Mouse (Mus musculus): ENCODE measurements around the gene Hist1h3e. TPM values are rescaled to one million over a fixed set of nuclear protein-coding genes. Genes with fewer than 3 reads are reported as not detected.
A peak's percentile ranks its signal among the peaks of the same experiment; 100 is the strongest.
"Not testable (repeated sequence)": the region's sequence is repeated elsewhere in the genome, so short reads cannot be mapped to it uniquely, and the experiment has no call there.

The Hist1h3e gene
- polyA plus RNA-seq, 1 experiment from 2014 or later, result 2.0 TPM

DNA sequence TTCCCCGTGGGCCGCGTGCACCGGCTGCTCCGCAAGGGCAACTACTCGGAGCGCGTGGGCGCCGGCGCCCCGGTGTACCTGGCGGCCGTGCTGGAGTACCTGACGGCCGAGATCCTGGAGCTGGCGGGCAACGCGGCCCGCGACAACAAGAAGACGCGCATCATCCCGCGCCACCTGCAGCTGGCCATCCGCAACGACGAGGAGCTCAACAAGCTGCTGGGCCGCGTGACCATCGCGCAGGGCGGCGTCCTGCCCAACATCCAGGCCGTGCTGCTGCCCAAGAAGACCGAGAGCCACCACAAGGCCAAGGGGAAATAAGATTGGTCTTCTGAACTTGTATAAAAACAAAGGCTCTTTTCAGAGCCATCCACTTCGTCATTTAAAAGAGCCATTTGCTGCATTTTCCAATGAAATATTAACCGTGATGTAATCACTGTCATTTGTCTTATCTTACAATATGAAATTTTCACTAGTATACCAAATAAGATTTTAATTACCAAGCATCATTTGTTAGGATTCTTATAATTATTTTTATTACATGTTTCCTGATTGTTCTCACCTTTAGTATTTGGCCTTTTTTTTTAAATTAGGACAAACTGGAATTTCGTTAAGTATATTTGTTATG is 12.5 kb upstream of the Hist1h3e start:
- Histone ChIP-seq H3K9ac (ENCODE audit: low read length) (peak overlapping the region; percentile 69), H3K4me2 (ENCODE audit: low read length) (peak overlapping the region; percentile 70), H3K27ac (replicated peaks in 1 of 2; ENCODE audit: control insufficient read depth in 1 of 2, insufficient read depth in 1 of 2, low read depth in 2 of 2, low read length in 2 of 2) (peak overlapping the region; percentile 81 to 82), H3K4me1 (ENCODE audit: control insufficient read depth in 2 of 2, insufficient read depth in 2 of 2, low read length in 2 of 2) (peaks cover 3 to 23% of the 10 kb centered on the region in 2 experiments), H3K4me3 (ENCODE audit: control insufficient read depth in 1 of 2, insufficient read depth in 1 of 2, low read depth in 1 of 2, low read length in 2 of 2) (peak overlapping the region; percentile 30 to 44)
- WGBS, result 5% methylated on average over 5 of the region's 39 CpGs
- not testable (repeated sequence) for ATAC-seq (ENCODE audit: insufficient number of reproducible peaks, insufficient read depth, low FRiP score, low read depth); H3K27me3 ChIP-seq (ENCODE audit: control insufficient read depth, insufficient read depth, low read length); H3K9me3 ChIP-seq (ENCODE audit: control insufficient read depth, low read length); H3K36me3 ChIP-seq (ENCODE audit: control insufficient read depth, insufficient read depth, low read length)

GRCm38 (mm10) chr13:23573898-23574524 is 11.8 kb upstream of the Hist1h3e start, which contains the start of the genes Hist1h2bf and Hist1h2ad:
Hist1h2bf (minus strand) TSS chr13:23574196.
Hist1h2ad (plus strand) TSS chr13:23574381.
- Histone ChIP-seq H3K4me2 (ENCODE audit: low read length) (peak within 1 kb of the TSS; percentile 70), H3K4me3 (ENCODE audit: control insufficient read depth in 1 of 2, insufficient read depth in 1 of 2, low read depth in 1 of 2, low read length in 2 of 2) (peak within 1 kb of the TSS; percentile 44 to 47), H3K4me1 (ENCODE audit: control insufficient read depth in 2 of 2, insufficient read depth in 2 of 2, low read length in 2 of 2) (peaks cover 3 to 23% of the 10 kb centered on the region in 2 experiments), H3K27ac (replicated peaks in 1 of 2; ENCODE audit: control insufficient read depth in 1 of 2, insufficient read depth in 1 of 2, low read depth in 2 of 2, low read length in 2 of 2) (peak within 1 kb of the TSS; percentile 82 to 95), H3K9ac (ENCODE audit: low read length) (peak within 1 kb of the TSS; percentile 80)
- ATAC-seq (ENCODE audit: insufficient number of reproducible peaks, insufficient read depth, low FRiP score, low read depth), result peak; percentile 87
- under 1% methylated on average over 35 of the region's 42 CpGs for WGBS
- not testable (repeated sequence) for H3K9me3 ChIP-seq (ENCODE audit: control insufficient read depth, low read length); H3K27me3 ChIP-seq (ENCODE audit: control insufficient read depth, insufficient read depth, low read length); H3K36me3 ChIP-seq (ENCODE audit: control insufficient read depth, insufficient read depth, low read length)

- Histone ChIP-seq H3K27ac (replicated peaks in 1 of 2; ENCODE audit: control insufficient read depth in 1 of 2, insufficient read depth in 1 of 2, low read depth in 2 of 2, low read length in 2 of 2) (peak overlapping the region; percentile 95 to 96), H3K9ac (ENCODE audit: low read length) (peak overlapping the region; percentile 80), H3K4me2 (ENCODE audit: low read length) (peak overlapping the region; percentile 70), H3K4me1 (ENCODE audit: control insufficient read depth in 2 of 2, insufficient read depth in 2 of 2, low read length in 2 of 2) (peaks cover 3 to 23% of the 10 kb centered on the region in 2 experiments), H3K4me3 (ENCODE audit: control insufficient read depth in 1 of 2, insufficient read depth in 1 of 2, low read depth in 1 of 2, low read length in 2 of 2) (peak overlapping the region; percentile 44 to 47)
- H3K27me3 ChIP-seq (ENCODE audit: control insufficient read depth, insufficient read depth, low read length); H3K36me3 ChIP-seq (ENCODE audit: control insufficient read depth, insufficient read depth, low read length); ATAC-seq (ENCODE audit: insufficient number of reproducible peaks, insufficient read depth, low FRiP score, low read depth); H3K9me3 ChIP-seq (ENCODE audit: control insufficient read depth, low read length): not testable (repeated sequence)
- WGBS, result 25% methylated on average over 18 of the region's 20 CpGs
These were observed 11.1 kb upstream of the Hist1h3e start for GRCm38 (mm10) chr13:23573034-23573897.

GRCm38 (mm10) chr13:23572218-23573033 is 10.3 kb upstream of the Hist1h3e start:
- H3K27me3 ChIP-seq (ENCODE audit: control insufficient read depth, insufficient read depth, low read length), result no peaks in the 10 kb centered on the region
- 46% methylated on average over 2 of the region's 2 CpGs for WGBS
- peak overlapping the region in 1 of 2 experiments; percentile 96; a peak in 2 of 4 replicates for H3K27ac ChIP-seq (replicated peaks in 1 of 2; ENCODE audit: control insufficient read depth in 1 of 2, insufficient read depth in 1 of 2, low read depth in 2 of 2, low read length in 2 of 2)
- H3K36me3 ChIP-seq (ENCODE audit: control insufficient read depth, insufficient read depth, low read length), result no peaks in the 10 kb centered on the region
- no peak for ATAC-seq (ENCODE audit: insufficient number of reproducible peaks, insufficient read depth, low FRiP score, low read depth)
- H3K4me3 ChIP-seq (ENCODE audit: control insufficient read depth in 1 of 2, insufficient read depth in 1 of 2, low read depth in 1 of 2, low read length in 2 of 2), result peak overlapping the region in 1 of 2 experiments; percentile 44; a peak in 2 of 4 replicates
- peak overlapping the region; percentile 80 for H3K9ac ChIP-seq (ENCODE audit: low read length)
- peak overlapping the region; percentile 70 for H3K4me2 ChIP-seq (ENCODE audit: low read length)
- peaks cover 3 to 23% of the 10 kb centered on the region in 2 experiments for H3K4me1 ChIP-seq (ENCODE audit: control insufficient read depth in 2 of 2, insufficient read depth in 2 of 2, low read length in 2 of 2)
- H3K9me3 ChIP-seq (ENCODE audit: control insufficient read depth, low read length), result no peaks in the 10 kb centered on the region

- Histone ChIP-seq H3K4me3 (ENCODE audit: control insufficient read depth in 1 of 2, insufficient read depth in 1 of 2, low read depth in 1 of 2, low read length in 2 of 2) (peak overlapping the region; percentile 44 to 57), H3K4me1 (ENCODE audit: control insufficient read depth in 2 of 2, insufficient read depth in 2 of 2, low read length in 2 of 2) (peaks cover 3 to 20% of the 10 kb centered on the region in 2 experiments), H3K27ac (replicated peaks in 1 of 2; ENCODE audit: control insufficient read depth in 1 of 2, insufficient read depth in 1 of 2, low read depth in 2 of 2, low read length in 2 of 2) (peak overlapping the region; percentile 92 to 96), H3K9ac (ENCODE audit: low read length) (peak overlapping the region; percentile 80), H3K4me2 (ENCODE audit: low read length) (peak overlapping the region; percentile 70)
- WGBS, result 2% methylated on average over 10 of the region's 34 CpGs
- not testable (repeated sequence) for H3K9me3 ChIP-seq (ENCODE audit: control insufficient read depth, low read length); H3K27me3 ChIP-seq (ENCODE audit: control insufficient read depth, insufficient read depth, low read length); H3K36me3 ChIP-seq (ENCODE audit: control insufficient read depth, insufficient read depth, low read length); ATAC-seq (ENCODE audit: insufficient number of reproducible peaks, insufficient read depth, low FRiP score, low read depth)
These were observed 9.5 kb upstream of the Hist1h3e start for GRCm38 (mm10) chr13:23571504-23572217.

GRCm38 (mm10) chr13:23571022-23571503 is 8.9 kb upstream of the Hist1h3e start, which contains the start of the genes Hist1h2ae and Hist1h2bg:
Hist1h2ae (minus strand) TSS chr13:23571220.
Hist1h2bg (plus strand) TSS chr13:23571396.
- peaks cover 3 to 14% of the 10 kb centered on the region in 2 experiments for H3K4me1 ChIP-seq (ENCODE audit: control insufficient read depth in 2 of 2, insufficient read depth in 2 of 2, low read length in 2 of 2)
- WGBS, result under 1% methylated on average over 18 of the region's 18 CpGs

More at GRCm38 (mm10) chr13:23571022-23571503, 8.9 kb upstream of the Hist1h3e start, which contains the start of the genes Hist1h2ae and Hist1h2bg:
- H3K27ac ChIP-seq (replicated peaks in 1 of 2; ENCODE audit: control insufficient read depth in 1 of 2, insufficient read depth in 1 of 2, low read depth in 2 of 2, low read length in 2 of 2), result peak within 1 kb of the TSS; percentile 95 to 96
- peak within 1 kb of the TSS; percentile 44 to 57 for H3K4me3 ChIP-seq (ENCODE audit: control insufficient read depth in 1 of 2, insufficient read depth in 1 of 2, low read depth in 1 of 2, low read length in 2 of 2)
- H3K4me2 ChIP-seq (ENCODE audit: low read length), result peak within 1 kb of the TSS; percentile 70
- H3K27me3 ChIP-seq (ENCODE audit: control insufficient read depth, insufficient read depth, low read length), result no peaks in the 10 kb centered on the region
- H3K9me3 ChIP-seq (ENCODE audit: control insufficient read depth, low read length), result no peaks in the 10 kb centered on the region
- peak within 1 kb of the TSS; percentile 80 for H3K9ac ChIP-seq (ENCODE audit: low read length)
- H3K36me3 ChIP-seq (ENCODE audit: control insufficient read depth, insufficient read depth, low read length), result no peaks in the 10 kb centered on the region
- ATAC-seq (ENCODE audit: insufficient number of reproducible peaks, insufficient read depth, low FRiP score, low read depth), result peak; percentile 84

Measured in heart, embryonic 14.5 days (tissue).